Mouse (Mus musculus): ENCODE measurements at regions not wholly inside any gene's neighbourhood (a gene's known extent, or its start where the extent isn't known, plus 50 kb on each side); places are given as distances from the start of the nearest gene placed in this dataset.
"Not testable (repeated sequence)": the region's sequence is repeated elsewhere in the genome, so short reads cannot be mapped to it uniquely, and the experiment has no call there.

DNA sequence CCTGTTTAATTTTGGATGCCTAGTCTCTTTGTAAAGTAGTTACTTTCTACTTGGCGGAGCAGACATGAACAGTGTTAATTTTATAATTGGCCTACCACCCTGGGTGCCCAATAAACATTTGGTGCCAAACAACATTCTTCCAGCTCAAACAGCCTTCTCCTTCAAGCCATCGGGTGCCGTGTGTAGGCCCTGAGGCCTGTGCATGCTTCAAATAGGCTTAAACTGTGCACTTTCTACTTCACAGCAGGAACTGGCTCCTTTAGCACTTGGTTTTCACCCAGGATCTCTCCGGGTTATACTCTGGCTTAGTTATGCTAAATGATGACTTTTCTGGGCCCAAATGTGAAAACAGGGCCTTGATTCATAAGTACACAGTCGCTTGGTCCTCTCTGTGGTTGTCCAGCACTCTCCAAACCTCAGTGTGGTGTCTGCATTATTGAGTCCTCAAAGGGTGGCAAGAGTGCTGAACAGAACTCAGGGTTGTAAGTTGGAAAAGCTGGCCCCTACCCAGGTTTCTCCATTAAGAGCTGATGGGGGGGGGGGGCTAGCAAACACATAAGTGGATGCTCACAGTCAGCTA is 86.1 kb upstream of the Nxpe4 start:
- ATAC-seq (no peak), DNase-seq (ENCODE audit: low spot score) (no peak)
- TF ChIP-seq EP300 (IDR thresholded peaks at IDR 0.05) (no peak), CTCF (IDR thresholded peaks at IDR 0.05) (no peak)
- Histone ChIP-seq H3K9me3 (ENCODE audit: low read length) (no peaks in the 10 kb centered on the region), H3K4me2 (replicated peaks; ENCODE audit: low read depth, low read length) (no peak overlapping the region), H3K4me3 (ENCODE audit: low read depth, low read length) (no peak overlapping the region), H3K27ac (ENCODE audit: low read length) (no peak overlapping the region), H3K4me1 (ENCODE audit: insufficient read depth, low read depth, low read length) (no peaks in the 10 kb centered on the region), H3K9ac (replicated peaks; ENCODE audit: low read depth) (no peak overlapping the region), H3K36me3 (ENCODE audit: insufficient read depth, low read length) (no peaks in the 10 kb centered on the region), H3K27me3 (replicated peaks; ENCODE audit: insufficient read depth, low read length) (no peaks in the 10 kb centered on the region)
- 82% methylated on average over 5 of the region's 5 CpGs for WGBS

DNA sequence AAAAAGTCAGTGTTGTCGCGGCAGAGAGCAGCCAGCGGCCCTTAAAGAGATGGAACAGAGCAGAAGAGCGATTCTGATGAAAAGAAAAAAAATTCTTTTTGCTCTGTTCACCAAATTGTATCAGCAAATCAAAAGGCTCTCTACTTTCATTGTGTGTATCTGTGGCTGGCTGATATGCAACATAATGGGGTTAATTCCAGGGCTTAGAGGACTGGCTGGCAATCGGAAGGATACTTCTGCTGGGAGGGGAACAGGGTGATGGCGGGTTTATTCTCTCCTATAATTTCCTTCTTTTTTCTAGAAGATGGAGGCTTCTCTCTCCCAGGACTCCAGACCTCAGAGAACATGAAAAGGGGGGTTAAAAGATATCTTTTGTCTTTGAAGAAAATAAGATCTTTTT is 79.4 kb upstream of the Nxpe4 start:
- TF ChIP-seq CTCF (IDR thresholded peaks at IDR 0.05): no peak
- TF ChIP-seq EP300 (IDR thresholded peaks at IDR 0.05): no peak

GRCm38 (mm10) chr9:48084196-48084595 is 77.6 kb upstream of the Nxpe4 start:
- H3K27ac ChIP-seq (ENCODE audit: low read length); H3K4me2 ChIP-seq (replicated peaks; ENCODE audit: low read depth, low read length); H3K9me3 ChIP-seq (ENCODE audit: low read length); H3K27me3 ChIP-seq (replicated peaks; ENCODE audit: insufficient read depth, low read length); DNase-seq (ENCODE audit: low spot score); H3K4me3 ChIP-seq (ENCODE audit: low read depth, low read length); H3K36me3 ChIP-seq (ENCODE audit: insufficient read depth, low read length); H3K9ac ChIP-seq (replicated peaks; ENCODE audit: low read depth); ATAC-seq; H3K4me1 ChIP-seq (ENCODE audit: insufficient read depth, low read depth, low read length): not testable (repeated sequence)
- WGBS: 43% methylated on average over 5 of the region's 5 CpGs

More for the DNA sequence above, 79.4 kb upstream of the Nxpe4 start:
- 78% methylated on average over 6 of the region's 6 CpGs for WGBS
- no peak overlapping the region for H3K27ac ChIP-seq (ENCODE audit: low read length)
- no peaks in the 10 kb centered on the region for H3K9me3 ChIP-seq (ENCODE audit: low read length)
- H3K27me3 ChIP-seq (replicated peaks; ENCODE audit: insufficient read depth, low read length): no peaks in the 10 kb centered on the region
- ATAC-seq (no peak), DNase-seq (ENCODE audit: low spot score) (no peak)
- H3K9ac ChIP-seq (replicated peaks; ENCODE audit: low read depth): no peak overlapping the region
- no peaks in the 10 kb centered on the region for H3K4me1 ChIP-seq (ENCODE audit: insufficient read depth, low read depth, low read length)
- no peaks in the 10 kb centered on the region for H3K36me3 ChIP-seq (ENCODE audit: insufficient read depth, low read length)
- no peak overlapping the region for H3K4me3 ChIP-seq (ENCODE audit: low read depth, low read length)
- H3K4me2 ChIP-seq (replicated peaks; ENCODE audit: low read depth, low read length): no peak overlapping the region

DNA sequence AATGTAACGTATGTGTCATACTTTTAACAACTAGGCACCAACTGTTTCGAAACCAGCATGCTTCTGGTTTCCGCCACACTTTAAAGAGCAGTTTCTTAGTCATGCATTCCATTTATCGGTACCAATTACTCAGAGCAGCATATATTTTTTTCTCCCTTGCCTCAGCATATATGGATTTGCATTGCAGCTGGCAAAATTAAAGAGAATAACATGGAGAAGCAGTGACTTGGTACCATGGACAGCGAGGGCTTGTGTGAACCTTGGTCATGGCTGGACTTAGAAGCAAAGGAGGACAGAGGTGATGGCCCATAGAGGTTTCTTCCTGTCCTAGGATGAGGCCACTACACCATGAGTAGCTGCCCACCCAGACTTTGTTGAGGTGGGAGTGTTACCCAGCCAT is 72.2 kb upstream of the Nxpe4 start:
- Histone ChIP-seq H3K4me1 (ENCODE audit: insufficient read depth, low read depth, low read length) (no peaks in the 10 kb centered on the region), H3K4me2 (replicated peaks; ENCODE audit: low read depth, low read length) (no peak overlapping the region), H3K4me3 (ENCODE audit: low read depth, low read length) (no peak overlapping the region), H3K9ac (replicated peaks; ENCODE audit: low read depth) (no peak overlapping the region), H3K27me3 (replicated peaks; ENCODE audit: insufficient read depth, low read length) (no peaks in the 10 kb centered on the region), H3K27ac (ENCODE audit: low read length) (no peak overlapping the region), H3K9me3 (ENCODE audit: low read length) (no peaks in the 10 kb centered on the region), H3K36me3 (ENCODE audit: insufficient read depth, low read length) (no peaks in the 10 kb centered on the region)
- WGBS: 81% methylated on average over 5 of the region's 5 CpGs
- DNase-seq (ENCODE audit: low spot score): no peak
- TF ChIP-seq CTCF (IDR thresholded peaks at IDR 0.05) (no peak), EP300 (IDR thresholded peaks at IDR 0.05) (no peak)
- ATAC-seq: no peak

- Histone ChIP-seq H3K9ac (replicated peaks; ENCODE audit: low read depth) (no peak overlapping the region), H3K4me2 (replicated peaks; ENCODE audit: low read depth, low read length) (no peak overlapping the region), H3K27me3 (replicated peaks; ENCODE audit: insufficient read depth, low read length) (no peaks in the 10 kb centered on the region), H3K27ac (ENCODE audit: low read length) (no peak overlapping the region), H3K4me3 (ENCODE audit: low read depth, low read length) (no peak overlapping the region), H3K4me1 (ENCODE audit: insufficient read depth, low read depth, low read length) (no peaks in the 10 kb centered on the region), H3K9me3 (ENCODE audit: low read length) (no peaks in the 10 kb centered on the region), H3K36me3 (ENCODE audit: insufficient read depth, low read length) (no peaks in the 10 kb centered on the region)
- ATAC-seq (no peak), DNase-seq (ENCODE audit: low spot score) (no peak)
- no peak for TF ChIP-seq EP300 (IDR thresholded peaks at IDR 0.05)
- TF ChIP-seq CTCF (IDR thresholded peaks at IDR 0.05): no peak
- WGBS: 68% methylated on average over 2 of the region's 2 CpGs
Observed at GRCm38 (mm10) chr9:48094756-48095155, 67.1 kb upstream of the Nxpe4 start.

GRCm38 (mm10) chr9:48099846-48100245 is 62.0 kb upstream of the Nxpe4 start:
- no peaks in the 10 kb centered on the region for H3K9me3 ChIP-seq (ENCODE audit: low read length)
- ATAC-seq (no peak), DNase-seq (ENCODE audit: low spot score) (no peak)
- H3K4me3 ChIP-seq (ENCODE audit: low read depth, low read length): no peak overlapping the region
- 52% methylated on average over 4 of the region's 4 CpGs for WGBS
- no peaks in the 10 kb centered on the region for H3K36me3 ChIP-seq (ENCODE audit: insufficient read depth, low read length)
- TF ChIP-seq CTCF (IDR thresholded peaks at IDR 0.05) (no peak), EP300 (IDR thresholded peaks at IDR 0.05) (no peak)
- H3K27me3 ChIP-seq (replicated peaks; ENCODE audit: insufficient read depth, low read length): no peaks in the 10 kb centered on the region
- H3K9ac ChIP-seq (replicated peaks; ENCODE audit: low read depth): no peak overlapping the region
- H3K27ac ChIP-seq (ENCODE audit: low read length): no peak overlapping the region
- no peak overlapping the region for H3K4me2 ChIP-seq (replicated peaks; ENCODE audit: low read depth, low read length)
- H3K4me1 ChIP-seq (ENCODE audit: insufficient read depth, low read depth, low read length): no peaks in the 10 kb centered on the region
